Mouse (Mus musculus): Measurements from ENCODE around the gene Grap2. TPM values are rescaled to one million over a fixed set of nuclear protein-coding genes. Genes with fewer than 3 reads are reported as not detected.
A peak's percentile ranks its signal among the peaks of the same experiment; 100 is the strongest.

The Grap2 gene
- 1 to 10 TPM in 1 of 2 experiments, under 1 TPM in 1; 0.64 to 1.3 TPM for total RNA-seq (2021)

DNA sequence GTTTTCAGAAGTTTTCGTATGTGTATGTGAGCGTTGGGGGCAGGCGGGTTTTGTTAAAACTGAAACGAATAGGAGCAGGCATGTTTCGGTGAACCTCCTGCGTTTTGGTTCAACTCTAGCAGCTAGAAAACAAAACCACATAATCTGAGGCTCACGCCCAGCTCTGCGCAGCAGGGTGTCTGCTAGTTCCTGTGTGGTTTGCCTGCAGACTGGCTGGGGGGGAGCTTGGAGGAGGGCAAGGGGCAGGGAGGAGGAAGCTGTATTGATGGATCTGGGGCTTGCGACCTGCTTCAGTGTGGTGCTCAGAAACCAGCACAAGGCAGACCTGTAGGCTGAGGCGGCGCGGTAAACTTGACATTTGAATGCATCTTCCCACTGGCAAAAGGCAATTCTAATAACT is at the start of gene Grap2:
Grap2 (plus strand) TSS at position 304 of the 400 bp plus-strand sequence.
- DNase-seq (ENCODE audit: low spot score in 2 of 2) = no peak
- intact Hi-C loops (cut with DNase I) = no loop called here

- peak; percentile 58 to 73 for DNase-seq (ENCODE audit: low spot score in 2 of 2)
- intact Hi-C loops (cut with DNase I) = loop anchor here (5.0 kb wide), 2 partner anchors 82 to 243 kb away; partner anchors contain the start of gene Cacna1i
These were observed 42.2 kb upstream of the Grap2 start for GRCm38 (mm10) chr15:80529955-80530869.

DNA sequence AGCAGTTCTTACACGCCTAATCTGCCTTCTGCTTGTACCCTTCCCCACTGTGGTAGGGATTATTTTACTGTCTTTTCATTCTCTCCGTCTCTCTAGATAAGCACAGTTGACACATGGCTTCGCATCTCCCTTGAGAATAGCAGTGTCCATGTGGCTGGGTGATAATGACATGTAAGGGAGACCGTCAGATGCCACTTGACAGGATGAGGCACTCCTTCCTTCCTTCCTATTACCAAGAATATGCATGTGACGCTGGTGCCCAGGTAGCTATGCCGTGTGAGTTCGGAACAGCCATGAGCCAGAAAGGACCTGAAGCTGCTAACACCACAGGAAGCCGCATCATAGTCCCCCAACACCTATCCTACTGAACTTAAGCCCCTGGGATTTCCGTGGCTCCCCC is 41.4 kb upstream of the Grap2 start:
- intact Hi-C loops (cut with DNase I) = loop anchor here (5.0 kb wide), 2 partner anchors 81 to 244 kb away; partner anchors contain the start of gene Cacna1i
- DNase-seq (ENCODE audit: low spot score in 2 of 2) = no peak

DNA sequence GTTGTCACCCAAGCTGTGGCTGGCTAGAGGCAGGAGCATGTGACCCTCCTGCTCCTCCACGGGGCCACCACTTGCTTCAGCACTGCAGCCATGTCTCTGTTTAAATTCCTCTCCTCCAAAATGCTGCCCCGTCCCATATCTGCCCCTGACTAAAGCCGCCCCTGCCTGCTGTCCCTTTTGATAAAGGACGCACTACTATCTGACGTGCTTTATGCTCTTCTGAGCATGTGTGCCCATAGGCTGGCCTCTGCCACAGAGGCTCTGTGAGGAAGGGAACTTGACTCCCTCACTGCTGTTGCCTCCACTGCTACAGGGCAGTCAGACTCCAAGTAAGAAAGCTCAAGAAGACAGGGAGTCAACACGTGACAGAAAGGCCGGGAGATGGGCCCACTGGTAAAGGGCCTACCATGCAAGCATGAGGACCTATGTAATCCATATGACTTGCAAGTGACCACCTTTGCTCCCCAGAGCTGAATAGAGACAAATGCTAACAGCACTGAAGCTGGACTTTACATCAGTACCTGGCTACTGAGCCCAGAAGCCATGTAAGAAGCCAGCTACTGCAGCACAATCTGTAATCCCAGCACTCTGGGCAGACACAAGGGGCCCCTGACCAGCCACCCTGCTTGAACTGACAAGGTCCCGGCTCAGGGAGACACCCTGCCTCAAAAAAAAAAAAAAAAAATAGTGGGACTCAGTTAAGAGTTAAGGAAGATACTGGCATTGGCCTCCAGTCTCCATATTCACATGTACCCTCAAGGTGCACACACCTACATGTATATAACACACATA is 39.9 kb upstream of the Grap2 start:
- intact Hi-C loops (cut with DNase I) = loop anchor here (5.0 kb wide), 2 partner anchors 80 to 245 kb away; partner anchors contain the start of gene Cacna1i

DNA sequence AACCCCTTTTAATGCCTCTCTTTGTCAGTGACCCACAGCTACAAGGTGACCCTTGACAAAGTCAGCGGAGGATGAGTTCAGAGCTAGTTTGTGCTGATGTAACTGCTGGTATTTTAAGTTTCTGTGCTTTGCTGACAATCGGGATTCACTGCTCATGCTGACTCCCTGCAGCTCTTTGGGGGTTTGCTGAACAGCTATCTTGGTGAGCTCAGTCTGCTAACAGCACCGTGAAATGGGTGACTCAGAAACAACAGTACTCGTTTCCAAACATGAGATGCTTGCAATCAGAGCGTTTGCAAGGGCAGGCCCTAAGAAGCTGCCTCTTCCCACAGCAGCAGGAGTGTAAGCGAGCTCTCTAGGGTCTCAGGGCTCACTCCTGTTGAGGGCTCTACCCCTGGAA is 39.1 kb upstream of the Grap2 start:
- peak in 1 of 2 experiments; percentile 82 for DNase-seq (ENCODE audit: low spot score in 2 of 2)

More for the DNA sequence above, 39.9 kb upstream of the Grap2 start:
- no peak for DNase-seq (ENCODE audit: low spot score in 2 of 2)

DNA sequence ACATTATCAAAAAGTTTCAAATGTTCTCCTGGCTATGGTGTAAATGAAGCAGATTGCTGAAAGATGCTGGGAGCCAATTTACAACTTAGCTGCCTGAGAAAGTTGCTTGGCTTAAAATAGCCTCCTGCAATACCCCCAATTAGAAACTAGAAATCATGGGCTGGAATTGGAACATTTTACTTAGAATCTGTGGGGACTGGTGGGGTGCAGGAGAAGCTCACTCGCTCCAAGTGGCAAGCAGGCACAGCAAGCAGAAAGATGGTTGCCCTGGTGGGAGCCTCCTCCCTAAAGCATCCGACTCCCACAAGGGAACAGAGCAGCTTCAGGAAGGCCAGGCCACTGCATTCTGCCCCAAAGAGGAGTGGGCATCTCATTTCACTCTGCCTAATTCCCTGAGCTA is 36.3 kb upstream of the Grap2 start:
- intact Hi-C loops (cut with DNase I) = loop anchor here (5.0 kb wide), 1 partner anchor 96 kb away; no protein-coding TSS in a partner anchor
- DNase-seq (ENCODE audit: low spot score in 2 of 2) = peak; percentile 39 to 77

More for the DNA sequence above, 39.1 kb upstream of the Grap2 start:
- intact Hi-C loops (cut with DNase I) = loop anchor here (5.0 kb wide), 2 partner anchors 79 to 246 kb away; partner anchors contain the start of gene Cacna1i

DNA sequence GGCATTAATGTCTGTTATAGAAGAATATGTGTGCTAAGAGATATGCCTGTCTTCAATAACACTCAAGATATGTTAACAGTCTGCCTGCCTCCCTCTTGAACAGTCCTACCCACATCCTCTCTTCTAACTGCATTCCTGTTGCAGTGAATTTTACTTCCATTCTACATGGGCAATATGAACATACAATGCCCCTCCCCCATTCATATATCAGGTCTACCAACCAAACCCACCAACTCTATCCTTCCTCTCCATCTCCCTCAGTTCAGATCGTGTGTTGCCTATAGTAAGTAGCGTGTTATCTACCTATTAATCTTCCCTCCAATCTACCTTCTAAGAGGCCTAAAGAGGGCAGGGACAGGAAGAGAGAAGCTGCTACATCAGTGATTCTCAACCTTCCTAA is 34.3 kb upstream of the Grap2 start:
- no peak for DNase-seq (ENCODE audit: low spot score in 2 of 2)
- intact Hi-C loops (cut with DNase I) = loop anchor here (5.0 kb wide), 1 partner anchor 94 kb away; no protein-coding TSS in a partner anchor

GRCm38 (mm10) chr15:80538671-80539340 is 33.6 kb upstream of the Grap2 start:
- intact Hi-C loops (cut with DNase I) = loop anchor here (5.0 kb wide), 1 partner anchor 93 kb away; no protein-coding TSS in a partner anchor
- no peak for DNase-seq (ENCODE audit: low spot score in 2 of 2)

DNA sequence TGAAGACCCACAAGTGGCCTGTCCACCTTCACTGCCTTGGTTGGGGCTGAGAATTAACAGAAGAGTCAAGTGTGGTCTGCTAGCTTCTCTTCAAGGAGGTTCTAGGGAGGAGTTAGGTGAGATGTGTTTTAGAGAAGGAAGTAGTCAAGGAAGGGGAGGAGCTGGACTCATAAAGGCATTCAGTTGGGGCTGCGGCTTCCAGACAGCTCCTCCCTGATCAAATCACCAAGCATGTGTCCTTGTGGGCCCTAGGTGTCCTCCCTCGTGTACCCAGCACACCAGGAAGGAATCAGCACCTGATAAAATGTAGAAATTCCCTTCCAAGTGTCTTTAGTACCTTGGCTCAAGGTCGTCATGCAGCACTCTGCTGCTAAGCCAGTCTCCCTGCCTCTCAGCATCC is 28.3 kb upstream of the Grap2 start:
- intact Hi-C loops (cut with DNase I) = no loop called here

DNA sequence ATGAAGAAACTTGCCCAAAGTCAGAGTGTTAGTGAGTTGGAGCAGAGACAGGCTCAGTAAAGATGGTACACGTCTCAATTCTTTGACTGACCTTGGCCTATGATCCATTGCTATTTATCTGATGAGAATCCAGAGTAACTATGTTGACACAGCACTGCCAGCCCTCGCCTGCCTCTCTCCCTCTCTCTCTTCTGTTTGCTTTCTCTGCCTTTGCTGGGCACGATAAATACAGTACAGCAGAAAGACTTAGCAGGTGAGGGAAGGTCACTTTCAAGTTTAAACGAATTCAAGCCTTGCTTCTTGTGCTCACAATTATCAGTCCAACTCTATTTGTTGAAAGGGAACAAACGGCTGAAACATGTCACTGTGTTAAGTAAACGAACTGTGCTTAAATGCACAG is 27.0 kb upstream of the Grap2 start:
- intact Hi-C loops (cut with DNase I) = no loop called here

More for the DNA sequence above, 28.3 kb upstream of the Grap2 start:
- no peak for DNase-seq (ENCODE audit: low spot score in 2 of 2)

DNA sequence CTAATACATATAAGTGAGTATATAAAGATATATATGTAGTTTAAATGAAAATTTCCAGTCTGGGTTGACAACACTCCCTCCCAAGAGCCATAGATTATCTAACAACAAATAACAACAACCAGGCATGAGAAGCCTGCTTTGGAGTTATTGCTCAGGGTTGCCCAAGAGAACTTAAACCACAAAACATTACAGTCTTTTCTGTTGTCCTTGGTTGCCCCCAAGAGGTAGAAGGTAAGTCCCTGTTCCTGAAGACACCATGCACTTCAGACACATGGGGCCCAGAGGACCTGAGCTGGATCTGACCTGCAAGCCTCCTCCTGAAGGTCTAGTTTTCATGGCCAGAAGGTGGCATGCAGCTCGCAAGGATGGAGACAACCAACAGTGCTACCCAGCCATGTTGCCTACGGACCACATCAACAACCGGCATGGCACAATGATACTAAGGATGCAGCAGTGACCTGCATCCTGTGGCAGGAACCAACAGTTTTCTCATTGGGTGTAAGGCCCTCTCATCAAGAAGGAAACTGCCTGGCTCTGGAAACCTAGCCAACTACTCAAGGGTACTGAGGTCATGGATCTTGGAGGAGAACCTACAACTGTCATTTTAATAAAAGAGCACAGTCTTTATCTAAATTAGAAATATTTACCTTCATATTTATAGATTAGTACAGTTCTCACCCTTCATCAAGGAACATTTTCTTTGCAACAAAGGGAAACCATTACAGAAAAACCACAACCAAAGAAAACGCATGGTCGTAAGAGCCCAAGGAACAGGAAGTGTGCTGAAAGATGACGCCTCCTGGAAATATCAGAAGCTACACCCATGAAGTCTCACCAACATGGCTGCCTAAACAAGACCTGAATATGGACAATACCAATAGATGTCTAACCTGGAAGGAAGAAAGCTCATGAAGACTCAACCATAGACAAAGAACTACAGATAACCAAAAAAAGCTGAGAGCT is 17.3 kb upstream of the Grap2 start:
- DNase-seq (ENCODE audit: low spot score in 2 of 2) = no peak
- intact Hi-C loops (cut with DNase I) = no loop called here

More for the DNA sequence above, 27.0 kb upstream of the Grap2 start:
- no peak for DNase-seq (ENCODE audit: low spot score in 2 of 2)

- DNase-seq (ENCODE audit: low spot score in 2 of 2) = no peak
These were observed 16.4 kb upstream of the Grap2 start for GRCm38 (mm10) chr15:80556021-80556420.

DNA sequence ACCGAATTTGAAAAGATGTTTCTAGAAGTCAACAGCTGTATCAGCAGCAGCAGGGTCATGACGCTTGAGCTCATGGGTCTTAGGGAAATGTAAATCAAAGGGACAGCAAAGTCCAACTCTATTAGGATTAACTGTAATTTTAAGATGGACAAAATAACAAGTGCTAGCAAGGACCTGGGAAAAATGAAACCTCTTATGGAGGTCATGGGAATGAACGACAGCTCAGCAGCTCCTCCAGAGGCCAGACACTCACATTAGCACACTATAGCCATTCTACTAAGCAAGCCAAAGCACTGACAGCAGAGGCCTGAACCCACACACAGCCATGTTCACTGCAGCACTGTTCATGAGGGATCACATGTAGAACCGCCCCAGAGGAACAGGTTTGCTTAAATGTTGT is 14.6 kb upstream of the Grap2 start:
- intact Hi-C loops (cut with DNase I) = no loop called here
- DNase-seq (ENCODE audit: low spot score in 2 of 2) = no peak

More at GRCm38 (mm10) chr15:80556021-80556420, 16.4 kb upstream of the Grap2 start:
- intact Hi-C loops (cut with DNase I) = no loop called here

- DNase-seq (ENCODE audit: low spot score in 2 of 2) = no peak
- intact Hi-C loops (cut with DNase I) = no loop called here
These were observed 12.9 kb upstream of the Grap2 start for GRCm38 (mm10) chr15:80559534-80559933.

- intact Hi-C loops (cut with DNase I) = no loop called here
These were observed 12.4 kb upstream of the Grap2 start for GRCm38 (mm10) chr15:80559978-80560377.

GRCm38 (mm10) chr15:80560646-80561580 is 11.5 kb upstream of the Grap2 start:
- DNase-seq (ENCODE audit: low spot score in 2 of 2) = no peak
- intact Hi-C loops (cut with DNase I) = no loop called here

More at GRCm38 (mm10) chr15:80559978-80560377, 12.4 kb upstream of the Grap2 start:
- no peak for DNase-seq (ENCODE audit: low spot score in 2 of 2)

DNA sequence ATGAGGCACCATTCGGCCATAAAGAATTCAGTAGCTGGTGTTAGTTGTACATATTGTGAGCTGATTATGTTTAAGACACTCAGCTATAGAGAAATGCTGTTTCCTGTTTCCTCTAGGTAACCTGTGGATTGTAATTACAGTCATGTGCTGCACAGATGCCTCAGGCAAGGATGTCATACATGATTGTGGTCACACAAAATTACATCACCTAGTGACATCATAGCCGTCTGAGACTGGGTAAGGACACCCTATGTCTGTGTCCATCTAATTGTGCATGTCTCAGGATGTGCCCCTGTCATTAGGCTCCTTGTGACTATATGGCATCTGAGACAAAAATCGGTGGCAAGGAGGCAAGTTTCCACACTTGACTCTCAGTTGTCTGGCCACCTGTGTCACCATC is 9.9 kb upstream of the Grap2 start:
- intact Hi-C loops (cut with DNase I) = no loop called here
- DNase-seq (ENCODE audit: low spot score in 2 of 2) = no peak

Data from left cerebral cortex, postnatal 25 days (tissue).